22 mouse cellular contexts compared by ENCODE assay signal in genomic region chr11:36553286-36553685, GRCm38 (mm10).
DNase-seq lines count a peak whose midpoint lies in the region; ATAC-seq lines count a peak whose summit lies in the region.
"Had no signal": no experiment of that assay in that cellular context is flagged by ENCODE, and none has a peak within 500 bp of the region (broad histone marks: within the 10 kb centered on the region; RNA-seq: fewer than 3 reads in every experiment).

No protein-coding gene starts in this region.

- H3K9me3 ChIP-seq in hindbrain, embryonic 10.5 days: no peaks in the 10 kb centered on the region
- H3K9me3 ChIP-seq in hindbrain, embryonic 16.5 days (ENCODE audit: control insufficient read depth, low read length): no peaks in the 10 kb centered on the region
- H3K9me3 ChIP-seq in hindbrain, embryonic 13.5 days: no peaks in the 10 kb centered on the region
- H3K9me3 ChIP-seq: heart, embryonic 13.5 days had no signal

- peaks cover 39% of the 10 kb centered on the region for H3K4me1 ChIP-seq in hindbrain, embryonic 10.5 days (replicated peaks)
- peaks cover 14% of the 10 kb centered on the region for H3K4me1 ChIP-seq in hindbrain, embryonic 16.5 days (ENCODE audit: control insufficient read depth, insufficient read depth, low read depth, low read length)
- peaks cover 27% of the 10 kb centered on the region for H3K4me1 ChIP-seq in hindbrain, embryonic 13.5 days (replicated peaks)

- H3K4me3 ChIP-seq in hindbrain, embryonic 10.5 days: no peak overlapping the region
- H3K4me3 ChIP-seq in hindbrain, embryonic 16.5 days (ENCODE audit: low read length): no peak overlapping the region
- no peak overlapping the region for H3K4me3 ChIP-seq in hindbrain, embryonic 13.5 days
- H3K4me3 ChIP-seq: gastrocnemius, adult 2 months; heart, embryonic 13.5 days; left cerebral cortex, adult 2 months had no signal

- H3K27ac ChIP-seq in hindbrain, embryonic 10.5 days: 0 out of 2 replicates have a peak overlapping the region, but pooled peaks have one; percentile 50
- H3K27ac ChIP-seq in hindbrain, embryonic 16.5 days (ENCODE audit: low read depth, low read length): no peak overlapping the region
- 0 out of 2 replicates have a peak overlapping the region, but pooled peaks have one; percentile 25 for H3K27ac ChIP-seq in hindbrain, embryonic 13.5 days
- H3K27ac ChIP-seq: gastrocnemius, adult 2 months; heart, embryonic 13.5 days; left cerebral cortex, adult 2 months; stomach, postnatal 0 days had no signal

- DNase-seq in hindbrain, embryonic 10.5 days (ENCODE audit: low spot score): no peak
- DNase-seq in Muller cell, postnatal 12 days (ENCODE audit: inconsistent ontology term): peak; percentile 34
- peak; percentile 44 for DNase-seq in retina, embryonic 14.5 days (ENCODE audit: low spot score)
- DNase-seq in right cerebral cortex, adult 18-20 months: no peak
- no peak for DNase-seq in testis, postnatal 14 days (ENCODE audit: low spot score)
- DNase-seq: adrenal gland, postnatal 36 days; B cell, adult 2 months; cerebellum, adult 18-20 months; gastrocnemius, adult 2 months; kidney, adult 9 months; kidney, postnatal 4 days; layer of hippocampus, adult 9-11 months; left cerebral cortex, postnatal 4 days; liver; lung, adult 2 months had no signal

- no peaks in the 10 kb centered on the region for H3K27me3 ChIP-seq in hindbrain, embryonic 10.5 days (ENCODE audit: insufficient read depth, poor library complexity, severe bottlenecking)
- no peaks in the 10 kb centered on the region for H3K27me3 ChIP-seq in hindbrain, embryonic 16.5 days (replicated peaks; ENCODE audit: control insufficient read depth, insufficient read depth, low read length)
- no peaks in the 10 kb centered on the region for H3K27me3 ChIP-seq in hindbrain, embryonic 13.5 days
- H3K27me3 ChIP-seq: heart, embryonic 13.5 days had no signal

- no peak for ATAC-seq in hindbrain, embryonic 16.5 days
- ATAC-seq in hindbrain, embryonic 13.5 days (ENCODE audit: low FRiP score): no peak
- ATAC-seq: inflammation-experienced regulatory T-cells, adult 6 months; Patski had no signal

- 47% methylated on average over 5 of the region's 5 CpGs for WGBS in hindbrain, embryonic 10.5 days
- WGBS in hindbrain, embryonic 16.5 days: 27% methylated on average over 5 of the region's 5 CpGs
- WGBS in hindbrain, embryonic 13.5 days: 24% methylated on average over 5 of the region's 5 CpGs

- no peak overlapping the region for H3K9ac ChIP-seq in hindbrain, embryonic 16.5 days (ENCODE audit: low read depth, low read length)
- H3K9ac ChIP-seq in hindbrain, embryonic 13.5 days: no peak overlapping the region
- H3K9ac ChIP-seq: heart, embryonic 13.5 days had no signal

- no peak overlapping the region for H3K4me2 ChIP-seq in hindbrain, embryonic 16.5 days (ENCODE audit: low read length)
- H3K4me2 ChIP-seq in hindbrain, embryonic 13.5 days: no peak overlapping the region
- H3K4me2 ChIP-seq: heart, embryonic 13.5 days had no signal

- no peaks in the 10 kb centered on the region for H3K36me3 ChIP-seq in hindbrain, embryonic 10.5 days
- no peaks in the 10 kb centered on the region for H3K36me3 ChIP-seq in hindbrain, embryonic 16.5 days (ENCODE audit: control insufficient read depth, insufficient read depth, low read length)
- no peaks in the 10 kb centered on the region for H3K36me3 ChIP-seq in hindbrain, embryonic 13.5 days
- H3K36me3 ChIP-seq: heart, embryonic 13.5 days had no signal

Comparison
In these comparisons a context has a peak if more than half of its experiments do, and no peak if none do; other contexts are left out.
1. DNase-seq: peak in Muller cell, postnatal 12 days (single experiment) and retina, embryonic 14.5 days (single experiment); none in hindbrain, embryonic 10.5 days (single experiment), right cerebral cortex, adult 18-20 months (single experiment) and testis, postnatal 14 days (single experiment).